Mouse (Mus musculus) ovary, postnatal 10 days (tissue): ENCODE measurements at regions not wholly inside any gene's neighbourhood (a gene's known extent, or its start where the extent isn't known, plus 50 kb on each side); places are given as distances from the start of the nearest gene placed in this dataset.
A peak's percentile ranks its signal among the peaks of the same experiment; 100 is the strongest.
"Not testable (repeated sequence)": the region's sequence is repeated elsewhere in the genome, so short reads cannot be mapped to it uniquely, and the experiment has no call there.

Source experiments
- DNase-seq: peaks from one replicate; pipeline ENCODE4 v3.0.0; 2022; ENCODE audit warnings: low spot score

DNA sequence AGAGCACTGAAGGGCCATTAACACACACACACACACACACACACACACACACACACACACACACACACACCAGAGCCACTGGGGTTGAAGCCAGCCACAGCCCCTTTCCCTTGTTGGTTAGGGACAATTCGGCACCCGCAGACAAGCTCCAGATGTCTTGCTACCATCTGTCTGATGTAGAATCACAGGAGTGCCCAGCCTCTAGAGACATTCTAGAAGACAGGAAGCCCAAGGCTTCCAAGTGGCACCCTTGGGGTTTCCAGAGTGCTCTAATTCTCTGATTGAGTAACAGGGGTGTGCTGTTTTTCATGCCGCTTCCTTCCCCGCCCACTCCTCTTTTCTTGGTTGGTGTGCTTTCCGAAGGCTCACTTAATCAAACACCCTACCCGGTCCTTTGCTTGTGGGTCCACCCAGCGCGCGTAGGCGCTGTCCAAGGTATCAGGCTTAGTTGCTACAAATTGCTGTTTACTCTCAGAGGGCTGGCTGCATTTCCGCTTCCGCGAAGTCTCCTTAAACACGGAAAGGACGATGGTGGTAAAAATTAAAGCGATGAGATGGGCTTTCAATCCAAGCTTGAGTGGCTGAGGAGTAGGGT, 59.5 kb upstream of the Zbtb18 start:
- DNase-seq = peak; percentile 17

DNA sequence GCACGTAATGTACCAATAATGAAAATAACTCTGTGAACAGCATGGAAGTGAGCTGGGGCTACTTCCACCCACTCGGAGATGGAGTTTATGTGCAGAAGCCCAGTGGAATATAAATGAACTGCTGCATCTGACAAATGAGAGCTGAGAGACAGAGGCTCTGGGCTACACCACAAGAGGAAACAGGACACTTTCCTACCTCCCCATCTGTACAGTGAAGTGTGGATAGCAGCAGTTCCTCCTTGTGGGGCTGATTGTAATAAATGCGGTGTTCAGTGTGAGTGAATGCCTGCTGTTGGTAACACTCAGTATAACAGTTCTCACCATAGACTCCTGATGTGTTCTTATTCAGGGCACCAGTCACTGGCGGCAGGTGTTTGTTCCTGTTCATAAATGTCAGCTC, 60.0 kb upstream of the Zbtb18 start:
- no peak for DNase-seq

DNA sequence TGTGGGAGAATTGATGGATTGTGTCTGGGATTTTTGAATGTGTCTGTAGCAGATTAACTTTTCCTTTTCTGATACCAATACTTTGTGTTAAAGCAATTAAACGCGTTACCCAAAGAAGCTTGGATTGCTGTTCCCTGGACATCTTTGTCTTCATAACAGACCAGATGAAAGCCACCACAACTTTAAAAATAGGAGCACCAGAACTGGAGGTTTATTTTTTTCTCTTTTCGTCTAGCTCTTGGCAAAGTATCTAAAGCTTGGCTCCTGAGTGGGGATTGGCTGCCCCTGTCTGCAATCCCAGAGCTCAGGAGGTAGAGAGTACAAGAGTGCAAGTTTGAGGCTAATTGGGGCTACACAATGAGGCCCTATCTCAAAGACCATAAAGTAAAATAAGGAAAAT, 64.0 kb upstream of the Zbtb18 start:
- DNase-seq = no peak

DNA sequence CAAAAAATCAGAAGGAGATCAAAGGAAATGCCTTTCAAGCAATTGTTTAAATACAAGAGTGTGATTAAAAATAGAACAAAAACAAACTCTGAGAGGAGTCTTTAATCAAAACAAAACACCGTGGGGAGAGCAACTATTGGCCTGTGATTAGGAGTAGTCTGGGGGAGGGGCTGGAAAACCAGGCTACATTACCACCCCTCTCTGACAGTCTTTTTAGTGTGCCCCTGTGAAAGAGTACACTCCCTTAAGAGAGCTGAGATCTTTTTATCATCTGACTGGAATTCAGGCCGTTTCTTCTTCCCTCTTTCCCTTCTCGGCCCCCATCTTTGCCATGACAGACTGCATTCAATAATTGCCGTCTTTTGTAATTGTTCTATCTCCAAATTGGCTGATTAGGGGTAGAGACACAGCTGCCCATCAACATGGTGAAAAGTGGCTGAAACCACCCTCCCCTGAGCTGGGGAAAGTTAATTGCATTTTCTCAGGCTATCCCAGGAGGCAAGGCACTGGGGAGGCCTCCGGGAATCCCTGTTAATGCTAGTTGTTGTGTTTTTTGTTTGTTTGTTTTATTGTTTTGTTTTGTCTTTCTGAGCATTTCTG, 68.8 kb upstream of the Zbtb18 start:
- DNase-seq = no peak

DNA sequence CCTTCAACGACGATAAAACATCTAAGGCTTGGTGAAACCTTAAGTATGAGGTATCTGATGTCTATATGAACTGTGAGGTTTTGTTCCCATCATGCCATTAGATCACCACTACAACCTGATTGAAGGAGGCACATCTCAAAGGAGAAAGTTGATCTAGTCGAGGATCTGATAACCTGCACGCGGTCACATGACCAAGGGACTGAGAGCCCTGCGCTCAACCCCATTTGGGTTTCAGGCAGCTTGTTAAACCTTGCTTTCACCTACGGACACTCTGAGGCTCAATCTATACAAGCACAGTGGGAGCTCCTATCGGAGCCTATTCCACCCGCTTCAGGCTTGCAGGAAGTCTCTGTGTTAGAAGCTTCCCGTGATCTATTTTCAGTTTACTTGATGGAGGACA, 70.1 kb upstream of the Zbtb18 start:
- no peak for DNase-seq

DNA sequence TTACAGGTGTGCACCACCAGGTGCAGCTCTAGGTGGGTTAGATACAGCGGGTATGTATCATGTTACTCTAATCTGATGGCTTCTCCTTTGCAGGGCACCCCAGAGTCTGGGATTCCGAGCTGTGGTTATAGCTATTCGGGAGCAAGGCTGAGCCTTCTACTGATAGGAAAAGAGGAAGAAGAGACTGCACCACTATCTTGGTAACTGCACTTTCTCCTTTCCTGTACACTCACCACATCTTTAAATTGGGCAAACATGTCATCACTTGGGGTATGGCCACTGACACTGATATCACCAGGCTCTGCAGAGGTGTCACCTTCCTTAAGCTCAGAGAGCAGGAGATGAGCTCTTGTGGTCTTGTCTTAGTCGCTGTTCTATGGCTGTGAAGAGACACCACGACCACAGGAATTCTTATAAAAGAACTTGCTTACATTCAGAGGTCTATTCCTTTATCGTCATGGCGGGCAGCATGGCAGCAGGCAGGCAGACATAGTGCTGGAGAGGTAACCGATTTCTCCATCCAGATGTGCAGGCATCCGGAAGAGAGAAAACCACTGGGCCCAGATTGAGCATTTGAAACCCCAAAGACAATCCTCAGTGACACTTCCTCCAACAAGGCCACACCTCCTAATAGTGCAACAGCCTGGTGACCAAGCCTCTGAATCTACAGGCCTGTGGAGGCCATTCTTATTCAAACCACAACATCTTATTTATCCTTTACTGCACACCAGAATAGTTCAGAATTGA, 74.1 kb upstream of the Zbtb18 start:
- DNase-seq = no peak

DNA sequence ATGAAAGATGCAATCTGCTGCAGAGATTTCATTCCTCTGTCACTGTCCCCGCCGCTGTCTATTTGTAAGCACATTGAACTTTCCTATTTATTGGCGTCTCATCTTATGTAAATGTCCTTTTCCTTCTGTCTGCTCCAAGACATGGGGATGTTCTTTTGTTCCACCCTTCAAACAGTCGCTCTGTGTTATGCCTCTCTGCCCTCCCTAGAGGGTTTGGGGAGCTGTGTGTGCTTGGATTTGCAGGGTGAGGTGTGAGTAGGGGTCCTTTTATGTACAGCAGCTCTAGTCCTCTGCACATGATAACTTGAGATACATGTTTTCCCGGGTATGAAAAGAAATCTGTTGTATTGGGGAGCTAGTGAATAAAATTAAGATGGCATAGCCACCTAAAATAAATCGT, 75.2 kb upstream of the Zbtb18 start:
- no peak for DNase-seq

DNA sequence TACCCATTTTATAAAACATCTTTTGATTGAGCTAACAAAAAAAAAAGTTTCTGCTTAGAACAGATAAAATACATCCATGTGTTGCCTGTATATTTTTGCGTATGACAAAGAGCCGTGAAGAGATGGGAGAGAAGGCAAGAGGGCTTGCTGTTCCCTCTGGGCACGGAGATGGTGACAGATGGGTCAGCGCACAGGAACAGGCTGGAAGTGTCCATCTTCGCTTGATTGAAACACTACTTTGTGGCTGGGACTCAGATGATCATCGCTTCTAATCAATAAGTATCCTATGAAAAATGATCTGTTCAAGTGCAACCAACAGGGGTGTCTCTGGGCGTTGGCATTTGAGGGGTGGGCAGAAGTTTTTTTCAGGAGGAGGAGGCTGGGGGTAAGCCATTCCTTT, 75.7 kb upstream of the Zbtb18 start:
- no peak for DNase-seq

DNA sequence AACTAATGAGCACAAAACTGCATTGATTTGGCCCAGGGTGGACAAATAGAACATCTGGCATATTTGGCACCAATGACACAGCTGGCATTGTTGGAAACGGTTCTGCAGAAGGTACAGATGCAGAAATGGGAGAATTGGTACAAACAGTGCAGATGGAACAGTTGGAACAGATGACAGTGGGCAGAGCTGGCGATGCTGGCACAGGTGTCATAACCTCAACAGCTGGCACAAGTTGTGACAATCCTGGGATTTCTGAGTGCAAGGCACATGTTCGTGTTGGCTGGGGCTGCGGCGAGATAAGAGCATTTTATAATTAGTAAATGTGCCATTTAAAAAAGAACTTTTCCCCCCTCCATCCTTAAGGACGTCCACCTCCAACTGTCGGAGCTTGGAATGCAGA, 77.8 kb upstream of the Zbtb18 start:
- DNase-seq = no peak

DNA sequence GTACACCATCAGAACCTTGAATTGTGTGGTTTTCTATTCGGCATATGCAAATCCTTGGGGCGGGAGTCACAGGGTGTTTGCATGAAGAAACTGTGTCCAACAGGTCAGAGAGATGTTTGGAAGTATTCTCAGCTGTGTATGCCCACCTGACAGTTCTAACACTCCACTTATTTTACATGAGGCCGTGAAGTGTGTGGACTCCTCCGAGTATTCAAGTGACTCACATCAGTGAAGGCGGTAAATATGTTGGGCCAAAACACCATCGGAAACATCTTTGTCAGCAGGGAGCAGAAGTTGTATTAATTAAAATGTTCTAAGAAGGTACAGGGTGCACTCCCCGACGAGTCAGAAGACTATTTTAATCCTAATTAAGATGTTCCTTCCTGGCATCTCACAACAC, 79.8 kb upstream of the Zbtb18 start:
- no peak for DNase-seq

DNA sequence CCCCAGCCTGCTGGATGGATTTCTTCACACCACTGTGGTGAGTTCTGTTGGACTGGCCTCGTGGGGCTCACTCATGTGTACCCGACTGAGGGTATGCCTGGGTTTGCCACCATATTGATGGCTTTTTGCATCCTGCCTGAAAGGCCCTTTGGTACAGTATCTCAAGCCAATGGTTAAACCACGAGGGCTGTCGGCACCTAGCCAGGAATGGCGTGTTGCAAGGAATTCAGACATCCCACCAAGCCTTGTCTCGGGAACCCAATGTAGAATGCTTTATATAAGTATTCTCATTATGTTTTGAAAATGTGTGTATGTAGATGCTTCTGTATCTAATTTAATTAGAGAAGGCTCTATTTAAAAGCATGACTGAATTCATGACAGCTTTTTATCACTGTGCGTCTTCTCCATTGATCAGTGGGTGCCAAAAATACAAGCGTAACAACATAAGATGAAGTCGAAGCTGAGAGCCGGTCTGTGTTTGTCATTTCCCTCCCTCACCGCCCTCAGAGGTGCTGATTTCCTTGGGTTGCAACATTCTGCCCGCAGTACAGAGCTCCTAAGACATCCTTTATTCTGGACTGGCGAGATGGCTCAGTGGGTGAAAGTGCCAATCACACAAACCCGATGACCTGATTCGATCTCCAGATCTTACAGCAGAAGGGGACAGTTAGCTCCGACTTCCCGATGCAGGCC, 90.5 kb upstream of the Akt3 start:
- DNase-seq = no peak

DNA sequence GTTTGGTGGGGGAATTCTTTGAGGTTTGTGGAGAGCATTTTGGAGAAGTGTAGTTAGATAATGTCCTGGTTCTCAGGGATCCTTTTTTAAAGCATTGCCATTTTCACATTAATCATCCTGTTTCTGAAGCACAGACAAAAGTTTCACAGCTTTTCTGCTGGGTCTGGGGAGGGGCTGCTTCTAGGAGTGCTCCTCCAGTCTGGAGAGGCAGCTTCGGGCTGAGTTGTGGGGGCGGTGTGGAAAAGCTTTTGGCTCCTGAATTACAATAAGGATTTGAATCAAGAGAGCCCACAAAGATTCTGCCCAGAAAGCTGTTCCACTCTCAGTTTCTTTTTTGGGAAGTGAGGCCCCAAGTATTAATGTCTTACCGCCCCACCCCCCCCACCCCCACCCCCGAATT, 89.2 kb upstream of the Akt3 start:
- no peak for DNase-seq

DNA sequence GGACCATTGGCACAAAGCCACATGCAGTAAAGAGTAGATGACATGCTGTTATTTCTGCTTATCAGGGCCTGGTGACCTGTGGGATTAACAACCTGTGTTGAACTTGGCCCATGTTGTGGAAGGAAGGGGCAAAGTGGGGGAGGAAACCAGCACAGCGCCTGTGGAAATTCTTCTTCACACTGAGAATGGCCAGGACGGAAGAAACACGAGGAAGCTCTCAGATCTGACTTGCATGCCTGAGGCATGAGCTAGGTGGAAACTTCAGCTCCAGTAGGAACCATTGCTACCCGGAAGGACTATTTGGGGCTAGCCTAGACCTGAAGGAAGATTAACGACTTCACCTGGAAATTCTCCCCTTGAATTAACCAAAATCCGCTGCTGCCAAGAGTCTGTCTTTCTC, 88.5 kb upstream of the Akt3 start:
- DNase-seq = no peak

DNA sequence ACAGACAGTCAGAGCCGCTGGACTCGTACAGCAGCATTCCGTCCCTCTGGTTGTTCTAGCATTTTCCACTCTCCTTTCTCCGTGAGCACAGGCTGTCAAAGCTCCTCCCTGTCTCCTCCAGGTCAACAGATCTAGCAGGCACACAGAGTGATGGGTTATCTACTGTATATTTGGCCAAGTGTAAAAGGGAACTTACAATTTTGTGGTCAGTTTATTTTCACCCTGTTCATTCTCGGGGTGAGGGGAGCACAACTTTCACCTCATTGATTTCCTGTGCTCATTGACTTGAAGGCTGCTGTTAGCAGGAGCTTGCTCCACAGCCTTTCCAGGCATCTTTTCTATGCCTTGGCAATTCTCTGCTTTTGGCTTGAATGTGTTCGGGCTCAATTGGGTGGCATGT, 87.5 kb upstream of the Akt3 start:
- no peak for DNase-seq

DNA sequence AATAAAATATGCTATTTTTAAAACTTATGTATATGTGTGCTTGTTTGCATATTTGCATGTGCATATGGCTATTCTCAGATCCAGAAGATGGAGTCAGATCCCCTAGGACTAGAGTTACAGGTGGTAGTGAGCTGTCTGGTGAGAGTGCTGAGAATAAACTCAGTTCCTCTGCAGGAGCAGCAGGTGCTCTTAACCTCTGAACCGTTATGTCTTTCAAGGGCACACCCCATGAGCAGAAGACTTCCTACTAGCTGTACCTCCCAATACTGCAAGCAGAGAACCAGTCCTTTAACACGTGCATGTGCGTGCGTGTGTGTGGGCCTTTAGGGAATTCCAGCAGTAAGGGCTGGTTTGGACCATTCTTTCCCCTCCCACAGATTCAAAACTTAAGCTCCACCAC, 85.9 kb upstream of the Akt3 start:
- no peak for DNase-seq

DNA sequence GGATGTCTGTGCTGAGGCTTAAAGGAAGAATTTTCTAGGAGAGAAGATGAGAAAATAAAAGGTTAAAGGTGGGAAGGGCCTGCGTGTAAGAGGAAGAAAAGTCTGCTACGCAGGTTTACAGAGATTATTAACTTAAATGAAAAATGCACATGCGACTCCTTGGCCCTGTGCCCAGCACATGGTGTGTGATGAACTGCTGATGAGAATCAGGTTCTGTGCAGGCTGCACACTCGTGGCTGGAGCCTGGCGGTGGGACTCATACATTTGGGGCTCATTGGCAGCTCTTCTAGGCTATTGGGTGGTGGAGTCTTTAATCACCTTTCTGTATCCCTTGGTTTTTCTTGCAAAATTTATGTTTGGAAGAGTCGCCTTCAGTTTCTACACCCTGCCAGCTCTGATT, 85.1 kb upstream of the Akt3 start:
- no peak for DNase-seq

DNA sequence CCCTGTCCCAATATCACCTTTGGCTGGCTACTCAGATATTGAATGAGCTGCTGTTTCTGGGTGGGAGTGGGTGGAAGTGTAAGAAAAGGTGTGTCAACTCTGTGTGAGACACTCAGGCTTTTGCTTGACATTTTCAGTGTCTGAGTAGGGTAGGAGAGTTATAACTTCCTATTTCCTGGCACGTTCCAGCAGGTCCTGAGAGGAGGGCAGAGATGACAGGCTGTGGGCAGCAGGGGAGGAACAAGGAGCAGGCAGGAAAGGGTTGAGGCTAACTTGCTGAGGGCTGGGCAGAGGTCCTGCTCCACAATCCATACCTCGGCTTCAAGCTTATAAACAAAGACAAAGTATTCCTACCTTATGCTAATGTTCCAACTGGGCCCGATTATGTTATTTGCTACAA, 82.2 kb upstream of the Akt3 start:
- DNase-seq = no peak

DNA sequence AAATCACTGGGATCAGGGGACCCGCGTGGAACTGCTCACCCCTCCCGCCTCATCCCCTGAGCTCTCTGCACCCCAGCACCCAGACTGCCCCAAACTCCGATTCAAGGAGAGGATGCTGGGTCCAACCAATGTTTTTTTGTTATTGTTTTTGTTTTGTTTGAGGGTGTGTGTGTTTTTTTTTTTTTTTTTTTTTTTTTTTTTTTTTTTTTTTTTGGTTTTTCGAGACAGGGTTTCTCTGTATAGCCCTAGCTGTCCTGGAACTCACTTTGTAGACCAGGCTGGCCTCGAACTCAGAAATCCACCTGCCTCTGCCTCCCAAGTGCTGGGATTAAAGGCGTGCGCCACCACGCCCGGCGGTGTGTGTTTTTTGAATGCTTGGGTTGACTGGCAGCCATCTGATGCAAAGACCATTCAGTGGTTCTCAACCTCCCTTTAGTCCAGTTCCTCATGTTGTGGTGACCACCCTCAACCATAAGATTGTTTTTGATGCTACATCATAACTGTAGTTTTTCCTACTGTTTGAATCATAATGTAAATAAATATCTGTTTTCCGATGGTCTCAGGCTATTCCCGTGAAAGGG, 81.3 kb upstream of the Akt3 start:
- not testable (repeated sequence) for DNase-seq

DNA sequence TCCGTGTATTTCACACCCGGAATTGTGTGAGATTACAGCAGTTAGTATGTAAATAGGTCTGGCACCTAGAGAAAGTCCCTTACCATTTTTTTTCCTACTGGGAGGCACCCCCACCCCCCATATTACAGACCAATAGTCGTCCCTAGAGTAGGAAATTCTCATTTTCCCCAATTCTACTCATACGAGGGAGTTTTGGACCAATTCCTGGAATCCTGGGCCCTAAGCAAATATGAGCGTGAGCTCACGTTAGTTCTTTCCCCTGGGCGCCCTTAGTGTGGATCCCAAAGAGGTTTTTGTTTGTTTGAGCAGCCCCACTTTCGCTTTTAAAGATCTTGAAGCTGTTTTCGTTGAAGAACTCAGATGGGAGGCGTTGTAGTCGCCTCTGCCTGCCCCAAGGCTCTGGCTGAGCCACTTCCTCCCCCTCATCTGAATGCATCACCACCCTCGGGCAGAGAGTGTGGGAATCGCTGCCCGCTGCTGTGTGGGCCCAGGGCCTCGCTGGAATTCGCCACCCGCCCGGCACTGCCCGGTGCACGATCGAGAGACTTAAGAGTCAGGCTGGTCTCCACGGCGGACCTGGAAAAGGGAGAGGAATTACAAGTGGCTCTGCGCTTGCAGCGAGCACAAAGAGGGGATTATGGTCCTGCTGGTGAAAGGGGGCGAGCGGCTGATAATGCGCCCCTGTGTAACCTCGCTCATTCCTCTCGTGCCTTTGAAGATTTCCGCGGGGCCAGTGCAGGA, 80.6 kb upstream of the Akt3 start:
- DNase-seq = peak; percentile 19

DNA sequence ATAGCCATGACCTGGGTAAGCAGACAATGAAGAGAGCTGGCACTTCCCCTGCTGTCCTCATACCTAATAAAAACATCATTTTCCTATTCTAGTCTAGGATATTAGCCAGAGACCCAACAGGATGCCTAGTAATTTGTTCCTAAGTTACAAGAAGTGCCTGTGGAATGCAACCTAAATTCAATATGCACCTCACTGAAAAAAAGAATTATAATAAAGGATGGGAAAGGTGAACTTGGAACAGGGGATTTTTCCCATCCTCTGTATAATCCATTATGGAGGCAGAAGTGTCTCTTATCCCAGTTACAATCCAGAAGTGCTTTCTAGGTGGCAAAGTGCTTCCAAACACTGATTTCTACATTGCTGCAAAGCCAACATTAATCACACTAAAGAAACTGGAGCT, 79.8 kb upstream of the Akt3 start:
- no peak for DNase-seq

DNA sequence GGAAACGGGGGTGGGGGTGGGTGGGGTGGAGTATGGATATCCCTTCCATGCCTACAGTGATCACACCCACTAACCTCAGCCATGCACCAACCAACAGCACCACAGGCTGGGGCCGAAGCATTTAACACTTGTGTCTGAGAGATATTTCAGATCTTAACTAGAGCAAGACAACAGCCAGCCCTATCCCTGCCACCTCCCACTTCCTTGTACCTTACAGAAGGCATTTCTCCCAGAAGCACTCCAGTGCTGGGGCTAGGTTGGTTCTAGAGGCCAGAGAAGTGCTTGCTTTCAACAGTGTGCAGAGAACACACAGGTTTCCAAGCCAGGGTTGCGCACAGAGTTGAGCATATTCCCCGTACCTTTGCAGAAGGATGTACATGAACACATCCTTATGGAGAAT, 79.1 kb upstream of the Akt3 start:
- DNase-seq = no peak

DNA sequence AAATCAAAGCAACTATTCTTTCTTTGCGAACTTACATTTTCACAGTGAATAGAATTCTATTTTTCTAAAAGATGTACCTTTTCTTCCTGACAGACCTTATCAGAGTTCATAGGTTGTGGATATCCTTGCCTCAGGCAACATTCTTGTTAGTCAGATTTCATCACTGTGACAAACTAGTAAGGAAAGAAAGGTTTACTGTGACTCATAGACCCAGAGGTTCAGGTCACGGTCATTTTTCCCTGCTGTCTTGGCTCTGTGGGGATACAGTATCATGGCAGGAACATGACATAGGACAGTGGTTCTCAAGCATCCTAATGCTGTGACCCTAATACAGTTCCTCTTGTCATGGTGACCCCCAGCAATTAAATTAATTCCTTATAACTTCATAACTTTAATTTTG, 78.4 kb upstream of the Akt3 start:
- no peak for DNase-seq
